Mouse (Mus musculus): Measurements from ENCODE around the gene Pptc7. TPM values are rescaled to one million over a fixed set of nuclear protein-coding genes. Genes with fewer than 3 reads are reported as not detected.
A peak's percentile ranks its signal among the peaks of the same experiment; 100 is the strongest.

The Pptc7 gene
- 10 to 100 TPM; 39.8 to 41.1 TPM for total RNA-seq (2021)
- long read RNA-seq, experiment 1, full-length matches to known transcripts, result 23 of 47 reads
- long read RNA-seq, experiment 1, partial matches to known transcripts, result 17 of 47 reads
- long read RNA-seq, experiment 1, other reads (novel, unspliced or antisense), result 7 of 47 reads
- long read RNA-seq, experiment 2, full-length matches to known transcripts, result 15 of 35 reads
- long read RNA-seq, experiment 2, partial matches to known transcripts, result 15 of 35 reads
- long read RNA-seq, experiment 2, other reads (novel, unspliced or antisense), result 5 of 35 reads

GRCm38 (mm10) chr5:122284183-122285028 is at the start of gene Pptc7:
TSS of gene Pptc7 (plus strand) at chr5:122284365.
- Histone ChIP-seq H3K4me3 (peak within 1 kb of the TSS; percentile 77), H3K27ac (peak within 1 kb of the TSS; percentile 89)
- DNase-seq (ENCODE audit: low spot score in 2 of 2), result peak; percentile 89 to 90
- no peak for TF ChIP-seq CTCF (conservative IDR thresholded peaks at IDR 0.05)

- DNase-seq (ENCODE audit: low spot score in 2 of 2), result no peak
- Histone ChIP-seq H3K27ac (peak overlapping the region; percentile 80), H3K4me3 (no peak overlapping the region)
- peak; percentile 41 for TF ChIP-seq CTCF (conservative IDR thresholded peaks at IDR 0.05)
Measured at GRCm38 (mm10) chr5:122235196-122235836, 48.8 kb upstream of the Pptc7 start.

GRCm38 (mm10) chr5:122237200-122237599 is 47.0 kb upstream of the Pptc7 start:
- peak in 1 of 2 experiments; percentile 57 for DNase-seq (ENCODE audit: low spot score in 2 of 2)
- Histone ChIP-seq H3K27ac (peak overlapping the region; percentile 73), H3K4me3 (no peak overlapping the region)
- TF ChIP-seq CTCF (conservative IDR thresholded peaks at IDR 0.05), result no peak

- DNase-seq (ENCODE audit: low spot score in 2 of 2), result no peak
- no peak for TF ChIP-seq CTCF (conservative IDR thresholded peaks at IDR 0.05)
Measured at GRCm38 (mm10) chr5:122239618-122240017, 44.5 kb upstream of the Pptc7 start.

GRCm38 (mm10) chr5:122240521-122240920 is 43.6 kb upstream of the Pptc7 start:
- no peak for DNase-seq (ENCODE audit: low spot score in 2 of 2)
- peak overlapping the region; percentile 46; the same call in 1 of the 2 replicates for H3K27ac ChIP-seq
- no peak overlapping the region for H3K4me3 ChIP-seq
- TF ChIP-seq CTCF (conservative IDR thresholded peaks at IDR 0.05), result no peak

More at GRCm38 (mm10) chr5:122239618-122240017, 44.5 kb upstream of the Pptc7 start:
- Histone ChIP-seq H3K4me3 (no peak overlapping the region), H3K27ac (no peak overlapping the region)

- TF ChIP-seq CTCF (conservative IDR thresholded peaks at IDR 0.05), result no peak
- H3K4me3 ChIP-seq, result no peak overlapping the region
- no peak for DNase-seq (ENCODE audit: low spot score in 2 of 2)
- H3K27ac ChIP-seq, result peak overlapping the region; percentile 46; the same call in 1 of the 2 replicates
Measured at GRCm38 (mm10) chr5:122240989-122241388, 43.2 kb upstream of the Pptc7 start.

- peak overlapping the region; percentile 72 for H3K27ac ChIP-seq
- no peak for DNase-seq (ENCODE audit: low spot score in 2 of 2)
- no peak overlapping the region for H3K4me3 ChIP-seq
- TF ChIP-seq CTCF (conservative IDR thresholded peaks at IDR 0.05), result no peak
Measured at GRCm38 (mm10) chr5:122242521-122243123, 41.5 kb upstream of the Pptc7 start.

- Histone ChIP-seq H3K27ac (peak overlapping the region; percentile 72), H3K4me3 (no peak overlapping the region)
- no peak for TF ChIP-seq CTCF (conservative IDR thresholded peaks at IDR 0.05)
- DNase-seq (ENCODE audit: low spot score in 2 of 2), result no peak
Measured at GRCm38 (mm10) chr5:122243781-122244523, 40.2 kb upstream of the Pptc7 start.

GRCm38 (mm10) chr5:122245186-122245585 is 39.0 kb upstream of the Pptc7 start:
- Histone ChIP-seq H3K27ac (peak overlapping the region; percentile 72; the same call in 1 of the 2 replicates), H3K4me3 (no peak overlapping the region)
- DNase-seq (ENCODE audit: low spot score in 2 of 2), result no peak
- no peak for TF ChIP-seq CTCF (conservative IDR thresholded peaks at IDR 0.05)

GRCm38 (mm10) chr5:122246547-122247167 is 37.5 kb upstream of the Pptc7 start:
- no peak for TF ChIP-seq CTCF (conservative IDR thresholded peaks at IDR 0.05)
- DNase-seq (ENCODE audit: low spot score in 2 of 2), result no peak
- no peak overlapping the region for H3K4me3 ChIP-seq
- peak overlapping the region; percentile 72 for H3K27ac ChIP-seq

GRCm38 (mm10) chr5:122247529-122247928 is 36.6 kb upstream of the Pptc7 start:
- no peak overlapping the region for H3K4me3 ChIP-seq
- no peak for TF ChIP-seq CTCF (conservative IDR thresholded peaks at IDR 0.05)
- DNase-seq (ENCODE audit: low spot score in 2 of 2), result peak in 1 of 2 experiments; percentile 59
- H3K27ac ChIP-seq, result peak overlapping the region; percentile 72
